Mouse (Mus musculus) heart, postnatal 25 days (tissue): ENCODE measurements around the gene Krtap14. TPM values are rescaled to one million over a fixed set of nuclear protein-coding genes. Genes with fewer than 3 reads are reported as not detected.

Experiments used
- DNase-seq: peaks from one replicate; pipeline ENCODE4 v3.0.0; 2022; ENCODE audit warnings: low spot score
- intact Hi-C: fragments of 180-260 bp; cut with DNase I; formaldehyde crosslinking; loops from one replicate; pipeline ENCODE4 v1.15.1; 2025
- total RNA-seq, 2 experiments: library from RNA; stranded (reverse); gene quantifications; 2 replicates each; pipeline ENCODE4 v1.2.3; 2021

The Krtap14 gene
- not detected for total RNA-seq

GRCm38 (mm10) chr16:88826095-88826652 is at the start of gene Krtap14:
Gene Krtap14 (minus strand): TSS chr16:88826145.
- intact Hi-C loops = no loop called here
- DNase-seq = no peak

- intact Hi-C loops = no loop called here
- no peak for DNase-seq
Measured at GRCm38 (mm10) chr16:88874169-88874568, 48.2 kb upstream of the Krtap14 start, which contains the start of gene Krtap19-2. Gene Krtap19-2 (minus strand): TSS chr16:88874269.

GRCm38 (mm10) chr16:88869311-88869710 is 43.4 kb upstream of the Krtap14 start, which contains the start of gene Krtap19-1:
Gene Krtap19-1 (minus strand): TSS chr16:88869411.
- no peak for DNase-seq
- intact Hi-C loops = no loop called here

GRCm38 (mm10) chr16:88864887-88865407 is 39.0 kb upstream of the Krtap14 start:
- intact Hi-C loops = no loop called here

GRCm38 (mm10) chr16:88851450-88851849 is 25.5 kb upstream of the Krtap14 start:
- intact Hi-C loops = no loop called here
- no peak for DNase-seq

More at GRCm38 (mm10) chr16:88864887-88865407, 39.0 kb upstream of the Krtap14 start:
- DNase-seq = no peak

GRCm38 (mm10) chr16:88848558-88848957 is 22.6 kb upstream of the Krtap14 start:
- intact Hi-C loops = no loop called here
- DNase-seq = no peak

- DNase-seq = no peak
- intact Hi-C loops = no loop called here
Measured at GRCm38 (mm10) chr16:88847363-88847762, 21.4 kb upstream of the Krtap14 start.

- DNase-seq = no peak
- intact Hi-C loops = no loop called here
Measured at GRCm38 (mm10) chr16:88826978-88827377, 1.0 kb upstream of the Krtap14 start.

- intact Hi-C loops = no loop called here
- no peak for DNase-seq
Measured at GRCm38 (mm10) chr16:88823736-88824135, 2.2 kb downstream of the Krtap14 start.

- intact Hi-C loops = no loop called here
- no peak for DNase-seq
Measured at GRCm38 (mm10) chr16:88820066-88820465, 5.9 kb downstream of the Krtap14 start, which contains the start of gene Krtap15. Gene Krtap15 (plus strand): TSS chr16:88820215.

GRCm38 (mm10) chr16:88811827-88812226 is 14.1 kb downstream of the Krtap14 start, which contains the start of gene Gm20741:
Gene Gm20741 (minus strand): TSS chr16:88812220.
- intact Hi-C loops = no loop called here
- DNase-seq = no peak

- intact Hi-C loops = no loop called here
- no peak for DNase-seq
Measured at GRCm38 (mm10) chr16:88786786-88787185, 39.2 kb downstream of the Krtap14 start.

- no peak for DNase-seq
- intact Hi-C loops = no loop called here
Measured at GRCm38 (mm10) chr16:88777596-88777995, 48.3 kb downstream of the Krtap14 start, which contains the start of gene Gm5965. Gene Gm5965 (plus strand): TSS chr16:88777896.

- intact Hi-C loops = no loop called here
- DNase-seq = no peak
Measured at GRCm38 (mm10) chr16:88774106-88774505, 51.8 kb downstream of the Krtap14 start, which contains the start of gene 2310057N15Rik. Gene 2310057N15Rik (minus strand): TSS chr16:88774206.

Other genes with a start within 250 kb of the Krtap14 start
- not detected for gene Krtap24-1, start 213.9 kb downstream of the Krtap14 start, total RNA-seq
- not detected for gene 2310079G19Rik, start 198.5 kb downstream of the Krtap14 start, total RNA-seq
- gene Krtap26-1, start 178.3 kb downstream of the Krtap14 start, total RNA-seq = not detected
- not detected for gene Krtap27-1, start 154.5 kb downstream of the Krtap14 start, total RNA-seq
- not detected for gene 2310061N02Rik, start 118.2 kb downstream of the Krtap14 start, total RNA-seq
- gene Krtap13-1, start 97.3 kb downstream of the Krtap14 start, total RNA-seq = not detected
- not detected for gene Krtap13, start 74.5 kb downstream of the Krtap14 start, total RNA-seq
- gene 2310034C09Rik, start 67.3 kb downstream of the Krtap14 start, total RNA-seq = not detected
- not detected for gene 2310057N15Rik, start 51.9 kb downstream of the Krtap14 start, total RNA-seq
- not detected for gene Gm5965, start 48.2 kb downstream of the Krtap14 start, total RNA-seq
- not detected for gene Gm20741, start 13.9 kb downstream of the Krtap14 start, total RNA-seq
- not detected for gene Krtap15, start 5.9 kb downstream of the Krtap14 start, total RNA-seq
- not detected for gene Krtap19-1, start 43.3 kb upstream of the Krtap14 start, total RNA-seq
- gene Krtap19-2, start 48.1 kb upstream of the Krtap14 start, total RNA-seq = not detected
- not detected for gene Krtap19-3, start 51.9 kb upstream of the Krtap14 start, total RNA-seq
- not detected for gene Krtap19-4, start 58.9 kb upstream of the Krtap14 start, total RNA-seq
- not detected for gene Krtap19-5, start 70.3 kb upstream of the Krtap14 start, total RNA-seq
- not detected for gene Krtap19-9b, start 106.1 kb upstream of the Krtap14 start, total RNA-seq
- gene Krtap16-3, start 136.7 kb upstream of the Krtap14 start, total RNA-seq = not detected
- not detected for gene Krtap22-2, start 184.6 kb upstream of the Krtap14 start, total RNA-seq
- not detected for gene Gm10229, start 189.1 kb upstream of the Krtap14 start, total RNA-seq
- not detected for gene Krtap6-1, start 205.6 kb upstream of the Krtap14 start, total RNA-seq
- gene Gm10228, start 215.3 kb upstream of the Krtap14 start, total RNA-seq = not detected
- gene Krtap6-5, start 221.7 kb upstream of the Krtap14 start, total RNA-seq = not detected
- gene 1110025L11Rik, start 237.9 kb upstream of the Krtap14 start, total RNA-seq = not detected